Mouse (Mus musculus): ENCODE data around the gene Met.

Met gene

DNA sequence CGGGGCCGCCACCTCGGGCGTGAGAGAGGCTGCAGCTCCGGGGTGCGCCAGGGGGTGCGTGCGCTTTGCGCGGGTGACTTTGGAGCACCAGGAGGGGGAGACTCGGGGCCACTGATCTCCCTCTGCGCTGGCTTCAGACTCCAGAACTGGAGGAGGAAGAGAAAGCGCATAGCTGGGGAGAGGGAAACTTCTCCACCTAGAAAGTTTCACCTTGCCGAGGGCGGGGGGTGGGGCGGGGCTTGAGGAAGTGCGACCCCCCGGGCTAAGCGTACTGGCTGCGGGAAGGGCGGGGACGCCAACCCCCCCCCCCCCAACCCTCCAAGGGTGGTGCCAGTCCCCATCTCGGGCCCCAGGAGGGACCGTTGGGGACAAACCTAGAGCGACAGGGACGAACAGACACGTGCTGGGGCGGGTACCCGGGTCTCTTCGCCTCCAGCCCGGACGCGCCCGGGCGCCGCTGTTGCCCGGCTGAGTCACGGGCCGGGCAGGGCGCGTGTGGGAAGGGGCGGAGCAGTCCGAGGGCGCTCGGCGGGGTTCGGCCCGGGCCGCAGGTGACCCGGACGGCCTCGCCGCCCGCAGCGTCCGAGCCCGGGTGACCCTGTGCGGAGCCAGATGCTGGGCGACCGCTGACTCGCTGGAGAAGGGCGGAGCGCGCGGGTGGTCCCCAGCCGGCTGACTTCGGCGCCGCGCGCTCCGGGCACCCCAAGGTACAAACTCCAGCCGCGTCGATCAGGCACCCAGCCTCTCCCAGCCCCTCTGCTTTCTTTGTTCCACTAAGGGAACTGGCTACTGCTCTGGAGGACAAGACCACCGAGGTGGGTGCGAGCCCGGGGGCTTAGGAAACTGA is at the start of gene Met:
Gene Met, plus strand, starts transcription at position 367 of the 847 bp plus-strand sequence.
- no peak for DNase-seq (ENCODE audit: low read depth, low spot score)

DNA sequence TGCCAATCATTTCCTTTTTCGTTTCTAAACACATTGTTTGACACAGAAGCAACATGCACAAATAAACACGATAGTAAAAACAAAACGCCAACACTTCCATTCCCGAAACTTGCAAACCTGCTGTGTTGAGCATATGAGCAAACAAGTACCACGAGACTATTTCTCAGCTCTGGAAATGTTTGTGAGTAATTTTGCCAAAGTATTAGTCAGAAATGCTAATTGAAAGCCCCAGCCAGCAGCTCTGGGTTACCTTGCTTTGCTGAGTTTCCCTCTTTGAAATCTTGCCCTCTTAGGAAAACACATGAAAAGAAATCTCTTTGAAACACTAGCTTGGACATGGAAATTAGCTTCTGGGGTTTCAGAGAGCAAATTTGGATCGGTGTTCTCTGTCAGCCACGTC is 45.4 kb upstream of the Met start:
- no peak for DNase-seq (ENCODE audit: low read depth, low spot score)

DNA sequence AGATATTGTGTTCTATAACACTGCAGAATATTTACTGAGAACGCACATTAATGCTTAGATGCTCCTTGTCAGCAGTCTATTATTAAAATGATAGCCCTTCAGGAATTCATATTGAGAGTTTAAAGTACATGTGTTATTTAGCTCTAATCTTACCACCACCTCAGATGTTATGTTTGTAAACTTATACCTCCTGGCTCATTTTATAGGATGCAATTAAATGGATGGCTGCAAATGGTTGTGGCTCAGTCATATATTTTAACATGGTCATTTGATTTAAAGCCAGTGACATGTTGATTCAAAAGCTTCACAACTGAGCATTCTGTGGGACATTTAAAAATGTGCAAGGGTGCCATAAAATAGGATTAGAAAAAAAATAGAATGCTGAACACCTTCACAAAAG is 41.2 kb upstream of the Met start:
- no peak for DNase-seq (ENCODE audit: low read depth, low spot score)

DNA sequence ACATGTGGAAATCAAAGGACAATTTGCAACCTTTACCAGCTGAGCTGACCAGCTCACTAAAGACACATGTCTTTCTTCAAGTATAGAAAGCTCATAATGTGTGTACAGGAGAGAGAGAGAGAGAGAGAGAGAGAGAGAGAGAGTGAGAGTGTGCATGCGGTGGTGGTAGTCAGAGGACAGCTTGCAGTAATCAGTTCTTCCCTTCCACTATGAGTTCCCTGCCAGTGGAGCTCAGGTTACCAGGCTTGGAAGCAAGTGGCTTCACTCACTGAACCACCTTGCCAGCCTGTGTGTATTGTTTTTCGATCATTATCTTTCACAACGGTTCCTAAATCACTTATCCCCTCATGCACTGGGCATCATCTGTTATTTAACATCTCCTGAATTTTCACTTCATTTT is 34.6 kb upstream of the Met start:
- DNase-seq (ENCODE audit: low read depth, low spot score): no peak

DNA sequence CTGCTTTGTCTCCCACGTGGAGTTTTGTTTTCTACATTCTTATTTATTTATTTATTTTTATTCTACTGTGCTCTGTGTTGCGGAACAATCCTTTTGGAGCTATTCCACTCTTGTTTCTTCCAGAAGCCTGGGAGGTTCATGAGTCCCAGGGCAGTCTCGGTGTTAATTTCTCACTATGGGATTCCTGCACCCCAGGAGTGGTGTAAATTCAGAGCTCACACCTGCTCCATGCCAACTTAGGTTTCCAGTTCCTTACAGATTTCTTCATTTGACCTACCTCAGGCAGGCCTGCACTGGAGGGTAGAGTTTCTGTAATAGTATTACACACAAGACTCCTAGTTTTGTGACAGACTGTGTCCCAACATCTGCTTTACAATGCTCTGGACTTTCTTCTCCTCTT is 34.0 kb upstream of the Met start:
- no peak for DNase-seq (ENCODE audit: low read depth, low spot score)

DNA sequence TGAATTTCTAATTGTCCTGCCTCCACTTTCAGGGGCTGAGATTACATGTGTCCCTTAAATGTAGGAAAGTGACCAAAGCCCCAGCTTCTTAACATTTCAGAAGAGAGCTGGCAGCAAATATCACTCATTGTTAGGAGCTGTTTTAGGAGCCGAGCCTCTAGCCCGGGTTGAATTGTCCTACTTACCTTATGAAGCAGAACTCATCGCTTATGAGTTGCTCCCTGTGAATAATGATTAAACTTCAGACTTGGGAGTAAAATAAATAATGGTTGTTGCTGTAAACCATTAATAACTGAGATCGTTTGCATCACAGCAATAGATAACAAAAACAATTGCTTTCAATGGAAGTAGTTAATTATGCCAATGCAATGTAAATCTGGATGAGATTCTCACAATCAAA is 20.3 kb upstream of the Met start:
- no peak for DNase-seq (ENCODE audit: low read depth, low spot score)

DNA sequence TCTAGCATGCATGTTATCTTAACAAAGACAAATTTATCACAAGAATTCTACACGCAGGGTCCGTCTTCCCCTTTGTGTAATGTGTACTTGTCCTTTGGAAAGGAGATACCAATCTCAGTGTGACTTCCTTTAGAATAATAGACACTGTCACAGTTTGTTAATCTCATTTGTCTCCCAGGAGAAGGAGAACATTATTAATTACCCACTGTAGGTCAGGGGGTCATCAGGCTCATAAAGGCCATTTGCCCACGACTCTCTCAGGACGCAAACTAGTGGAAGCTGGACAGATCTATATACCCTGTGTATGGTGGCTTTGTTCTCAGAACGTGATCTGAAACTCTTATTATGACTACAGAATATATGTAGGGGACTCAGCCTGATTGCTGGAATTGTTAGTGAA is 12.3 kb upstream of the Met start:
- no peak for DNase-seq (ENCODE audit: low read depth, low spot score)

DNA sequence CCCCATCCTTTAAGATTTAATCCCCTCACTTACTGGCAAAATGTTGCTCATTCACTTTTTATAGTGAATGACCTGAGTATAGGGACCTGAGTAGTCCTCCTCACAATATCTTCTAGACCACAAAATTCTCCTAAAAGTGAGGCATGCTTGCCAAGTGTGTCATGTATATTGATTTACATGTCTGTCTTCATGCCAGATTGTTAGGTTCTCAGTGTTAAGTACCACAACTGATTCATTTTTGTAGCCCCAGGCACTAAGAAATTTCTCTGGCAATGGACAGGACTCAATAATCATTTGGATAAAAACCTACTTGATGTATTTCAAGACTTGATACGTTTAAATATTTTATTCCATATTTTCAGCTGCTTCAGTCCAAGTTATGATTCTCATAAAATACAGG is 8.5 kb upstream of the Met start:
- DNase-seq (ENCODE audit: low read depth, low spot score): no peak

DNA sequence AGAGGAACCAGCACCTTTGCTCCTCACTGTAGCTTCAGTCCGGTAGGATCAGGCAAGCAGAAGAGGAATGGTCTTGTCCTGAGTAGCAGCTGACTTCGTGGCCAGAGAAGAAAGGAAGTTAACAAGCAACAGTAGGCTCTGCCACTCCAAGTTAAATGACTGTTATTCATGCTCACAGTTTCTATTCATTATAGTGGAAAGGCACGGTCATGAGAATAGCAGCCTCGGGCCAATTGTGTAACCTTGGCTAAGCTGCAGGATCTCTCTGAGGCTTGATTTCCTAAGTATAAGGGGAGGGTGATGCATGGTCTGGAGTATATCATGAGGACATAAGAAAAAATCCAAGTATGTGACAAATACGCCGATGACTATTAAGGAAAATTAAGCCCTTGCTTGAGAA is 4.0 kb upstream of the Met start:
- DNase-seq (ENCODE audit: low read depth, low spot score): no peak

DNA sequence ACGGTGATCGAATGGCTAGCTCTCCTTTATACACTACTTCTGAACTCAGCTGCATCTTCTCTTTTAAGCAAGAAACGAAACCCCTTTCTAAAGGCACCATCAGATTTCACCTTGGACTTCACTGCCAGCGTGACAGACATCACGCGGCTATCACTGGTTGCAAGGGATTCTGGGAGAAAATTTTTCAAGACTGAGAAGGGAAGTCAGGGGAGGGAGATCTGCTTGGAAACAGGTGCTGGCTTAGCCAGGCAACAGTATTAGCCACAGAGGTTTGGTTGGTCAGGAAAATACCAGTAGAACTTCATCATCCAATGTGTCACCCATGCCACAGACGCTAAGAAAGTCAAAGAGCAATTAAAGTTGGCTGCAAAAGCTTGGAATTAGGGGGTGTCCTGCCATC is 2.2 kb upstream of the Met start:
- no peak for DNase-seq (ENCODE audit: low read depth, low spot score)

DNA sequence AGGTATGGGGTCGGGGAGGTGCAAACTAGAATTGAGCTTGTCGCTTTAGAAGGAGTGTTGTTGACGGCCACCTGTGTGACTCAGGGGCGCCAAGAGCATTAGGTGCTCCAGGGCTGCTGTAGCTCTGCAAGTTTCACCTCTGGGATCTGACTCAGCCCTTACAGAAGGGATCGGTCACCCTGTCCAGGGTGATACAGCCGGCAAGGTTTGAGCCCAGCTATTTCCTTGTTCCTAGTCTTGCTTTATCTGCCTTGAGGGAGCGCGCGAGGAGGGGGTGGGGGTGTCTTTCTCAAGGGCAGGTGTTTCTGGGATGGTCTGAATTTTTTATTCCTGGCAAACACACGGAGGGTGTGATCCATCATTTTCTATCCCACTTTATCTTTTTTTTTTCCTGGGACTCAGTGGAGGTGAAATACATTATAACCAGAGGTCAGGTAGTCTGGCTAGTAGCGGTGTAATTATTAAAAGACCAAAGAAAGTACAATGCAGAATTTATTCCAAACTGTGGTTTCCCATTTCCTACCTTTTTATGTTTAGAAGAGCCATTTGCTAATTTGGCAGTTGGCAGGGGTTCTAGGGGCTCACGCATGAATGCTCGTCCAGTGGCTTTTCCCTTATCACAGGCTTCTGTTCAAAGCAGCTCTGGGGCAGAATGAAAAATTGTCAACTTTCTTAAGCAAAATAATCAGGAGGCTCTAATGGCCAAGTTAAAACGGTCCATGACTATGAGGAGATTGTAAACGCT is 853 bp downstream of the Met start:
- no peak for DNase-seq (ENCODE audit: low read depth, low spot score)

DNA sequence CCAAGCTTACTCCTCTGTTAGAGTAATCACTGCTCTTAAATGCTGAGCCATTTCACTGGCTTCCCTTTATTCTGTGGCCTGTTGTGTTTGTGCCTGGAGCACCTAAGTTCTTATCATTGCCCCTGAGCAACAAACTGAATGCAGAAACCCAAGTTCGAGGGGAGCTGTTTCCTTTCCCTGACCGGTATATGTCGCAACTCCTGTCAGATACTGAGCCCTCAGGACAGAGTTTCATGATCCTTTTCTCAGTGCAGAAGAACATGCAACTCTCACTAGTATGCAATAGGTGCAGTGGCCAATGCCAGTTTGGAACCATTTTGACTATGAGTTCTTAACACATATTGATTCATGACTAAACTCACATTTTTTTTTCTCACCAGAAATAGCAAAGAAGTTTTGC is 2.9 kb downstream of the Met start:
- DNase-seq (ENCODE audit: low read depth, low spot score): no peak

DNA sequence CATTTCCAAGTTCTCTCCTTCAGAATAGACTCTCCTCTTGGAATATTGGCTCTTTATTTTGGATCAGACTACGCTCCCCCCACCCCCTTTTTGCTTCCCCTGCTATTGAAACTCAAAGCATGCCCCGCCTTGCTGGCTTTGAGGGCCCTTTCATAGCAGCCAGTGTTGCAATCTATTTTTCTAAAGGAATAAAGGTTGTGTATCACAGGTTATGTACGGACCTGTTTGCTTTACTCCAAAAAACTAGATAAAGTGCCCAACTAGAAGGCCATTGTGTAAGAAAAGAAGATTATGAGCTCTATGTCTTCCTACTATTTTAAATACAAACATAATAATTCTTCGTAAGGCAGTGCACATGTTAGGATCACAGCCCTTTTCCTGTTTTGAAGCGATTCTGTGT is 5.4 kb downstream of the Met start:
- no peak for DNase-seq (ENCODE audit: low read depth, low spot score)

DNA sequence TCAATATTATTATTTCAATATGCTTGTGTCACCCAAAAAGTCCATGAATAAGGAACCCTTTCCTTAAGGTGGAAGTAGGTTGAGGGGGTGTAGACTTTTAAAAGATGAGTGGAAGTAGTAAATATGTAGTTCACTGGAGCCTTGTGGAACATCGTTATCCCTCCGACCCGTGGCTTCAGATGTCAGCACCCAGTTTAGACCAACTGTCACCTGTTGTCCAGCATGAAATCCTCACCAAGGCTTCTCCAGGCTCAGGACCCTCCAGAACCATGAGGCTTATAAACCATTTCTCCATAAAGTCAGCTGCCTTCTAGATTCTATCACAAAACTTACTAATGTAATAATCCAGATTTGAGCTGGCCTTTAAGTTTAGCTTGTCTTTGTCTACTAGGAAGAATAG is 9.5 kb downstream of the Met start:
- DNase-seq (ENCODE audit: low read depth, low spot score): no peak

DNA sequence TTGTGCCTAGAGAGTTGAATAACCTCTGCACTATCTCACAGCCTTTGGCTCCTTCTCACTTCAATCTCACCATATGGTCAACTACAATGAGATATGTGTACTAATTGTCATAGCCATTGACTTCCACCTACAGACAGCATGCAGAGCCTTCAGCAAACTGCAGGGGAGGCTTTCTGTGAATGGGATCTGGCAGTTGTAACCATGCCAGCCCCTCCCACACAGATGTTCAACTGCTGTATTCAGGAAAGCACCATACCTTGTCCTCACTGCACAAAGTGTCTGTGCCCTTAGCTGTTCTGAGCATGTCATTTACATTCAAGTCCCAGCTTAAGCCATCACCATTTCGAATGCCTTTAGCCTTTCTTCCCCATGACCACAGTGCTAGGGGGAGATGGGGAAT is 14.2 kb downstream of the Met start:
- DNase-seq (ENCODE audit: low read depth, low spot score): no peak

DNA sequence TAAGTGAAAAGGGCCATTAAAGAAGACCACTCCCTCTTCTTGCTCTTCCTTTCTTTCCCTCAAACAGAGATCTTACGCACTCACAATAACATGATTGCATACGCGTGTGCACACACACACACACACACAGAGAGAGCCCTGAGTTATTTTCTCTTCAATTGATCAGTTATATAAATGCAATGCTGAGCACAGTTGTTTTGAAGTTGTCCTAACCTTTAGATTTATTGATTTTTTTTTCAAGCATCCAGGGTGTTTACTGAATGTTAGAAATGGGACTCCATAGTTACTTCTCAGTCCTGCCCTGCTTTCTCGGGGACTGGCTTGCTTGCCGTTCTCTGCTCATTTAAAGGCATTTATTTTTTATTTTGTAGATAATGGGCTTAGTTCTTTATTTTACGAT is 14.7 kb downstream of the Met start:
- no peak for DNase-seq (ENCODE audit: low read depth, low spot score)

DNA sequence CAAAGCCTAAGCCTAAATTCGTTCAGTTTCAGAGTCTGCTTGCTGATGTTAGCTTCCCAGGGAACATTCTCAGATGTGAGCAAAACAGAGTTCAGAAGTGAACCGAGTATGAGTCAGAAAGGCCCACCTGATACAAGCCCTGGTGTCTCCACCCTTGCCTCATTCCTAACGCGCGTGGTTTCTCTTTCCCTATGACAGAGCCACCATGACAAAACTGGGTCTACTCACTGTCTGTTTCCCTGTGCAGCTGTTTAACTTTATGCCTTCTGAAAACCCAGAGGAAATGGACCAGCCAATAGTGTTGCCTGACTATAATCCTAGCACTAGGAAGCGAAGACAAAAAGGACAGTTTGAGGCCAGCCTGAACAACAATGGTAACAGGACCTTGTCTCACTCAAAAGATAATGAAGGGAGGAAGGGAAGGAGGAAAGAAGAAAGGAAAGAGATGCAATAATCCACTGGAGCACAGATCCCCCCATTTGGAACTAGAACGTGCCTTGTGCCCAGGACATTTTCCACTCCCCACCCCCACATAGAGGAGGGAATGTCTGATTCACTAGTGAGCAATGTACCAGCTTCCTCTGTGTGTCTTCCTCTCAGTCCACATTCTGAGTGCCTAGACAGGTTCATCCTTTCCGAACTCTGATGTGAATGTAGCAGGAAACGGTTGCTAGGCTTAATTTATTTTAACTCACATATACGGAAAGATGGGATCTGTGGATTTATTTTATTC is 15.4 kb downstream of the Met start:
- DNase-seq (ENCODE audit: low read depth, low spot score): no peak

DNA sequence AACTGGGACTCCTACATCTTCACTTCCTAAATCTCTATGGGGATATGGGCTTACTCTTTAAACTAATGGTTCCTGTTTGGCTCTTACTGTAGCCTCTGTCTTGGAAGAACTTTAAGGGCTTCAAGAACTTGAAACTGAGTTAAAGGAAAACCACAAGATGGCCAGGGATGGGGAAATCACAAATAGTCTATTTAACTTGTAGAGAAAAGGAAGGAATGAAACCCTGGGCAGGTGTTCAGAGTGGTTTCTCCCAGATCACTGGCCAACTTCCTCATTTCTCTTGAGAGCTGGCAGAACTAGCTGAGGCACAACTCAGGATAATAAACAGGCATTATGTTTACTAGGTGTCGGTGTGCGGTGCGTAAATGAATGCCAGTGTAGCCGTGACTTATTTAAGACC is 17.5 kb downstream of the Met start:
- DNase-seq (ENCODE audit: low read depth, low spot score): no peak

DNA sequence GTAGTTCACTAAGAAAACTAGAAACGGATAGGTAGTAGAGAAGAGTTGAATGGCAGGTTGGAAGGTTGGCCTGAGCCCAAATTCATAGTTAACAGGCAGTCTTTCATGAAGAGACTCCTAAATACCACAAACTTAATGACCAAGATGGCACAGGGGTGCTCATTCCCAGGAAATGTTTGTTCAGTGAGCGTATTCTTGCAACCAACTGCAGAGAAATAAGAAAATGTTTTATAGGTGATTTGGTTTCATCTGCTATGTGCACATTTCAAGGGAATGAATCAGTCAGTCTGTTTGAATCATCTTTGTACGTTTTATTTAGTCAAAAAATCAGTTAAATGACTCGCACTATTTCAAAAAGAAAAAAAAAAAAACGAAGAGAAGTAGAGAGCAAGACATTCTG is 21.6 kb downstream of the Met start:
- DNase-seq (ENCODE audit: low read depth, low spot score): no peak

DNA sequence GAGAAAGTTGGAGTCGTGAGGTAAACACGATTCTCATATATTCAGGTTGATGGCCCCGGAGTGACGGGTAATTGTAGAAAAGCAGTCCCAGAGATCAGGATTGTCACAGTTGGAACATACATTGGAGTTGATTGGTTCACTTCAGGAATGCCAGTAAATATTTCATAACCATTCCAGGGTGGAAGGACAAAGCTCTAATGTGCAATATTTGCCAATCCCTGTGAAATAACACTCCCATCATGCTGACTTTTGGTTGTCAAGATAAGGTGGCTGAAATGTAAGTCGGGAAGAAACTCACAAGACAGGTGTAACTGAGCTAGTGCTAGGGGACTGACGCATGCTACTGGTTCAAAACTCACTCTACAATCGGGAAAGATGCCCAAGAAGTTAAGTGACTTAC is 22.2 kb downstream of the Met start:
- DNase-seq (ENCODE audit: low read depth, low spot score): no peak

DNA sequence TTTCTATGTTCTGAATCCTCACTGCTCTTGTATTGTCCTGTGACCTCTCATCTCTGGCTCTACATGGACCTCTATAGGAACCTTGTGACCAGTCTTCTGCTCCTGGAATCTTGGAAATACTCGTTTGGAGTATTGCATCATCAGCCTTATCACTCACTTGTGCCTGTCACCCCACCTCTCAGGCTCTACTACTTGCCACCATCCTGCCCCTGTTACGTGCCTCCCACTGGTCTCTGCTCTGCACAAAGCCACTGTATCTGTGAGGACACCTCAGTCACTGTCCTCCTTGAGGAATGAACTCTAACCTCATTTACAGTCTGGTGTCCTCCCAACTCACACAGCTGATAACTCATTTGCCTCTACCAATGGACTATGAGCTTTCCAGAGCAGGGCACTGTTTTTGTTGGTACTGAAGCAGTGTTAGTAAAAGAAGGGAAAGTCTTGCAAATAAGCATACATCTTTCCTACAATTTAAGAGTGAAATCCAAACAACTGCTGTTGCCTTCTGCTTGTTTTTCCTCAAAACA is 24.8 kb downstream of the Met start:
- no peak for DNase-seq (ENCODE audit: low read depth, low spot score)

DNA sequence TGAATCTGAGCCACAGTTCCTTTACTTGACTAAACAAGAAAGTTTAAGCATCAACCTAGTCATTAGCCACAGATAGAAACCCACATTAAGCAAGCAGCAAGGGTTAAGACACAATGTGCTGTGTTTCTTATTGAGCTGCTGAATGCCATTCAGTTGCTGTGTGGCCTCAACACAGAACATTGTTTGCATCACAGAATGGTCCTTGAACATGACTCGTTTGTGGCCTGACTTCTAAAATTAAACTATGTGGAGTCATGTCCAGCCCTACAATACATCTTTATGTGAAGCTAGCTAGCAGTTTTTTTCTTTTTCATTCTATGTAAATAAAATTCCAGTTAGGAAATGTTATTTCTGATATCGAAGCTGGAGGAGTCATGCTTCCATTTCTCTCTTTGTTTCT is 27.2 kb downstream of the Met start:
- no peak for DNase-seq (ENCODE audit: low read depth, low spot score)
